In the genomic region with DNA sequence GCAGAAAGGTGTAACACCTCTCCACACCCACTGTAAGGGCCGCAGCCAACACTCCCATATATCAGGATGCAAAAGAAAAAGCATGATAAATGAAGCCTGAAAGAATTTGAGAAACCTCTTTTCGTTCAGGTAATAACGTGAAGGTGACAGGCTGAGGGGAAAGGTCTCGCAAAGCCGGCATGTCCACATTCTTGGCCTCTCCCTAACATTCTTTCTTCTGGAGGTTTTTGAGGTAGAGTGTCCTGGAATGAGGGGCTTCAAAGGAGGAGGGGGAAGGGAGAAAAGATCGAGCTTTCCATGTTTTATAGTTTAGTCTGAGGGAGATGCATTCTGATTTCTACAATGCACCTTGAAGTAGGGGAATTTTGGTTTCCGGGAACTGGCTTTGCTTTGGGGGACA, we compare ENCODE assay signal across 8 mouse cellular contexts. TPM values are rescaled to one million over a fixed set of nuclear protein-coding genes. Genes with fewer than 3 reads are reported as not detected.
A peak's percentile ranks its signal among the peaks of the same experiment; 100 is the strongest.
DNase-seq lines count a peak whose midpoint lies in the region; ATAC-seq and TF ChIP-seq lines count a peak whose summit lies in the region.

Gene St7 (plus strand): TSS at position 287 of the 400 bp plus-strand sequence.

- WGBS in forebrain, embryonic 10.5 days = 78% methylated on average over 7 of the region's 7 CpGs
- WGBS in liver, embryonic 13.5 days (ENCODE audit: insufficient replicate concordance) = 79% methylated on average over 7 of the region's 7 CpGs

- no peaks in the 10 kb centered on the region for H3K36me3 ChIP-seq in E14TG2a.4 (ENCODE audit: insufficient read depth, low read length)
- peaks cover 6% of the 10 kb centered on the region for H3K36me3 ChIP-seq in forebrain, embryonic 10.5 days (replicated peaks)
- H3K36me3 ChIP-seq in liver, embryonic 13.5 days = peaks cover 4% of the 10 kb centered on the region; the same call in 1 of the 2 replicates

- no peak for DNase-seq in frontal cortex, adult 2 months (ENCODE audit: extremely low spot score in 1 of 2, low spot score in 1 of 2)
- no peak for DNase-seq in forebrain, embryonic 10.5 days (ENCODE audit: extremely low spot score, low spot score)
- no peak for DNase-seq in liver, embryonic 13.5 days
- DNase-seq in cerebellum, adult 11-12 months = no peak
- DNase-seq in spleen, postnatal 14 days (ENCODE audit: low spot score in 2 of 2) = no peak

- peaks cover 7% of the 10 kb centered on the region; the same call in 1 of the 2 replicates for H3K4me1 ChIP-seq in E14TG2a.4 (replicated peaks; ENCODE audit: low read depth, low read length)
- H3K4me1 ChIP-seq in forebrain, embryonic 10.5 days = peaks cover 27% of the 10 kb centered on the region
- peaks cover 23% of the 10 kb centered on the region for H3K4me1 ChIP-seq in liver, embryonic 13.5 days (replicated peaks)

- H3K9me3 ChIP-seq in E14TG2a.4 (ENCODE audit: low read length) = no peaks in the 10 kb centered on the region
- H3K9me3 ChIP-seq in forebrain, embryonic 10.5 days = no peaks in the 10 kb centered on the region
- H3K9me3 ChIP-seq in liver, embryonic 13.5 days (replicated peaks) = no peaks in the 10 kb centered on the region

- H3K4me3 ChIP-seq in E14TG2a.4 (replicated peaks; ENCODE audit: low read length) = peak within 1 kb of the TSS; percentile 80
- peak within 1 kb of the TSS; percentile 88 for H3K4me3 ChIP-seq in forebrain, embryonic 10.5 days
- peak within 1 kb of the TSS; percentile 85 for H3K4me3 ChIP-seq in liver, embryonic 13.5 days (replicated peaks)

- H3K27me3 ChIP-seq in E14TG2a.4 (ENCODE audit: insufficient read depth, low read length) = peaks cover 31% of the 10 kb centered on the region
- 0 out of 2 replicates have a peak, but pooled peaks cover 5% of the 10 kb centered on the region for H3K27me3 ChIP-seq in forebrain, embryonic 10.5 days (ENCODE audit: poor library complexity, severe bottlenecking)
- H3K27me3 ChIP-seq in liver, embryonic 13.5 days = no peaks in the 10 kb centered on the region

- peak within 1 kb of the TSS; percentile 96 for H3K27ac ChIP-seq in forebrain, embryonic 10.5 days
- H3K27ac ChIP-seq in liver, embryonic 13.5 days = peak within 1 kb of the TSS; percentile 86

- TF ChIP-seq CTCF in E14TG2a.4 (conservative IDR thresholded peaks at IDR 0.05; ENCODE audit: low read length) = no peak

- H3K4me2 ChIP-seq in liver, embryonic 13.5 days = peak within 1 kb of the TSS; percentile 89

- ATAC-seq in frontal cortex, adult (ENCODE audit: low TSS enrichment) = no peak
- ATAC-seq in hematopoietic stem cell, adult 5-6 weeks (replicated peaks in 1 of 2; ENCODE audit: insufficient read depth in 1 of 2, low FRiP score in 2 of 2, low TSS enrichment in 1 of 2, low read depth in 1 of 2, poor library complexity in 2 of 2, severe bottlenecking in 2 of 2) = no peak
- ATAC-seq in liver, embryonic 13.5 days (ENCODE audit: low read depth) = no peak

- peak within 1 kb of the TSS; percentile 89 for H3K9ac ChIP-seq in liver, embryonic 13.5 days

RNA-seq across cellular contexts. Expression of gene St7, which starts in this region (rescaled TPM):
- 27.1 and 28.4 TPM in 2 replicates for polyA plus RNA-seq in frontal cortex, adult 2 months (2012; rRNA removed)
- polyA plus RNA-seq in forebrain, embryonic 10.5 days (2016; fragmentation: Nextera tagmentation; extraction: Ambion mirVana) = 19.1 and 22.9 TPM in 2 replicates
- 42.1 and 50.5 TPM in 2 replicates for total RNA-seq in hematopoietic stem cell, adult 5-6 weeks (2017)
- 11.0 and 11.8 TPM in 2 replicates for polyA plus RNA-seq in liver, embryonic 13.5 days (2015; fragmentation: Nextera tagmentation; extraction: Ambion mirVana)
